Mouse (Mus musculus) embryo, embryonic 9.5 days (tissue): Measurements from ENCODE around the gene Arrdc5.

Source experiments
- DNase-seq: peaks from one replicate; pipeline ENCODE4 v3.0.0-alpha.2; 2017; ENCODE audit errors: extremely low spot score

Arrdc5 gene

GRCm38 (mm10) chr17:56300186-56300585 lies at the start of gene Arrdc5:
Gene Arrdc5 (minus strand): TSS chr17:56300286.
- DNase-seq: no peak

- DNase-seq: no peak
Measured at GRCm38 (mm10) chr17:56348586-56348985, 48.5 kb upstream of the Arrdc5 start.

GRCm38 (mm10) chr17:56348128-56348527 lies 48.0 kb upstream of the Arrdc5 start:
- DNase-seq: no peak

GRCm38 (mm10) chr17:56345364-56345763 lies 45.3 kb upstream of the Arrdc5 start:
- no peak for DNase-seq

- DNase-seq: no peak
Measured at GRCm38 (mm10) chr17:56343466-56343865, 43.4 kb upstream of the Arrdc5 start.

GRCm38 (mm10) chr17:56340717-56341116 lies 40.6 kb upstream of the Arrdc5 start:
- no peak for DNase-seq

- peak; percentile 20 for DNase-seq
Measured at GRCm38 (mm10) chr17:56338909-56339308, 38.8 kb upstream of the Arrdc5 start.

- DNase-seq: no peak
Measured at GRCm38 (mm10) chr17:56337791-56338190, 37.7 kb upstream of the Arrdc5 start.

GRCm38 (mm10) chr17:56337190-56337589 lies 37.1 kb upstream of the Arrdc5 start:
- DNase-seq: peak; percentile 32

- peak; percentile 22 for DNase-seq
Measured at GRCm38 (mm10) chr17:56332987-56333386, 32.9 kb upstream of the Arrdc5 start.

GRCm38 (mm10) chr17:56331256-56331655 lies 31.2 kb upstream of the Arrdc5 start:
- no peak for DNase-seq

- no peak for DNase-seq
Measured at GRCm38 (mm10) chr17:56330345-56330744, 30.3 kb upstream of the Arrdc5 start.

- no peak for DNase-seq
Measured at GRCm38 (mm10) chr17:56329267-56329666, 29.2 kb upstream of the Arrdc5 start.

GRCm38 (mm10) chr17:56326153-56327147 lies 26.4 kb upstream of the Arrdc5 start:
- peak; percentile 66 for DNase-seq

GRCm38 (mm10) chr17:56325450-56326152 lies 25.5 kb upstream of the Arrdc5 start, which contains the start of gene Kdm4b:
Gene Kdm4b (plus strand): TSS chr17:56326062.
- peak; percentile 99 for DNase-seq

GRCm38 (mm10) chr17:56324419-56324818 lies 24.3 kb upstream of the Arrdc5 start:
- no peak for DNase-seq

GRCm38 (mm10) chr17:56309191-56309945 lies 9.3 kb upstream of the Arrdc5 start:
- DNase-seq: no peak

- DNase-seq: no peak
Measured at GRCm38 (mm10) chr17:56308088-56308487, 8.0 kb upstream of the Arrdc5 start.

GRCm38 (mm10) chr17:56305826-56306225 lies 5.7 kb upstream of the Arrdc5 start:
- no peak for DNase-seq

GRCm38 (mm10) chr17:56305156-56305555 lies 5.1 kb upstream of the Arrdc5 start:
- DNase-seq: no peak

- DNase-seq: no peak
Measured at GRCm38 (mm10) chr17:56304718-56305117, 4.6 kb upstream of the Arrdc5 start.
